Mouse (Mus musculus): ENCODE measurements around the gene Krtcap2. TPM values are rescaled to one million over a fixed set of nuclear protein-coding genes. Genes with fewer than 3 reads are reported as not detected.
A peak's percentile ranks its signal among the peaks of the same experiment; 100 is the strongest.

The Krtcap2 gene
- polyA plus RNA-seq, 1 experiment, result 299 TPM

DNA sequence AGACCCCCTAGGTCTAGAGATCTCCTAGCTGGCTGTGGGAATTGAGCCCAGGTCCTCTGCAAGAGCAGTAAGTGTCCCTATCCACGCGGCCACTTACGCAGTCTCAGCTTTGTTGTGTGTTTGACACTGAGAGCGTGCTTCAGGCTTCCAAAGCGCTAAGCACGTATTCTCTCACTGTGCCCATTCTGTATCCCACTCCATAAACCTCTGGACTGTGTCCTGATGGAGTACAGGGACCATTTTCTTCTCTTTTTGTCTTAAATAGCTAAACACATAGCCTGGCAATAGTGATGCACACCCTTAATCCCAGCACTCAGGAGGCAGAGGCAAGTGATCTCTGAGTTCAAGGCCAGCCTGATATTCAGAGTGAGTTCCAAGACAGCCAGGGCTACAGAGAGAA, 53.1 kb downstream of the Krtcap2 start:
- no peaks in the 10 kb centered on the region for H3K79me2 ChIP-seq (ENCODE audit: control insufficient read depth, insufficient read depth)
- no peaks in the 10 kb centered on the region for H3K27me3 ChIP-seq (ENCODE audit: control insufficient read depth, insufficient read depth, insufficient read length)
- no peaks in the 10 kb centered on the region for H3K79me3 ChIP-seq (ENCODE audit: low read depth)
- no peaks in the 10 kb centered on the region for H3K36me3 ChIP-seq (ENCODE audit: control insufficient read depth, insufficient read depth)
- no peak overlapping the region for H3K4me3 ChIP-seq (ENCODE audit: insufficient read depth, poor library complexity, severe bottlenecking)
- H3ac ChIP-seq (ENCODE audit: control insufficient read depth, insufficient read length, low read depth), result no peak overlapping the region
- no peak for TF ChIP-seq MYOD1 (IDR thresholded peaks at IDR 0.05; ENCODE audit: control insufficient read depth, insufficient read length, low read depth)
- no peak for TF ChIP-seq CEBPB (IDR thresholded peaks at IDR 0.05; ENCODE audit: low read depth)
- TF ChIP-seq CTCF (IDR thresholded peaks at IDR 0.05; ENCODE audit: control insufficient read depth, insufficient read depth, insufficient read length), result no peak
- TF ChIP-seq USF1 (IDR thresholded peaks at IDR 0.05; ENCODE audit: low read depth), result no peak
- TF ChIP-seq FOSL1 (IDR thresholded peaks at IDR 0.05; ENCODE audit: insufficient read depth, low read length, poor library complexity, severe bottlenecking), result no peak
- no peak for TF ChIP-seq MAX (IDR thresholded peaks at IDR 0.05)
- no peak for TF ChIP-seq MYOG (IDR thresholded peaks at IDR 0.05; ENCODE audit: control insufficient read depth, extremely low read depth, insufficient read length)

DNA sequence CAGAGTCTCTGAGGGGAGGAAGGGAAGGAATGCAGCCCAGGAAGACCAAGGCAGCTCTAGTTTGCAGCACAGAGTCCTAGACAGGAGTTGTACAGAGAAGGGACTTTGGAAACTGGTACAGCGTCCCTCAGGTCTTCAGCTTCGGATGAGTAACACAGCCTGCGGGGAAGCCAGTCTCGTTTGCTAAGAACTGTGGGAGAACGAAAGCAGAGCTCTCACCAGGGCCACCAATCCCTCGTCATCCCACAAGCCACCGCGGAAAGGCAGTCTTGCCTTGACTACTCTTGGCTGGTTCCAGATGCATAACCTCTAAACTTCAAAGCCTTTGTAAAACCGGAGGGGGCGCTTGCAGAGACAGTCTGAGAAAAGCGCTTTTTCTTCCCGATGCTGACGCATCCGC, 53.7 kb downstream of the Krtcap2 start:
- Histone ChIP-seq H3K79me3 (ENCODE audit: low read depth) (no peaks in the 10 kb centered on the region), H3ac (ENCODE audit: control insufficient read depth, insufficient read length, low read depth) (peak overlapping the region; percentile 54), H3K36me3 (ENCODE audit: control insufficient read depth, insufficient read depth) (no peaks in the 10 kb centered on the region), H3K27me3 (ENCODE audit: control insufficient read depth, insufficient read depth, insufficient read length) (no peaks in the 10 kb centered on the region), H3K79me2 (ENCODE audit: control insufficient read depth, insufficient read depth) (no peaks in the 10 kb centered on the region), H3K4me3 (ENCODE audit: insufficient read depth, poor library complexity, severe bottlenecking) (no peak overlapping the region)
- TF ChIP-seq MYOD1 (IDR thresholded peaks at IDR 0.05; ENCODE audit: control insufficient read depth, insufficient read length, low read depth) (no peak), MAX (IDR thresholded peaks at IDR 0.05) (no peak), CTCF (IDR thresholded peaks at IDR 0.05; ENCODE audit: control insufficient read depth, insufficient read depth, insufficient read length) (no peak), USF1 (IDR thresholded peaks at IDR 0.05; ENCODE audit: low read depth) (no peak), FOSL1 (IDR thresholded peaks at IDR 0.05; ENCODE audit: insufficient read depth, low read length, poor library complexity, severe bottlenecking) (no peak), CEBPB (IDR thresholded peaks at IDR 0.05; ENCODE audit: low read depth) (no peak), MYOG (IDR thresholded peaks at IDR 0.05; ENCODE audit: control insufficient read depth, extremely low read depth, insufficient read length) (no peak)

Small RNA genes lying within 50 kb of the gene (microRNA-seq; reads per million reads assigned to microRNA genes)
- 31.7 reads per million, percentile 66 among the genes with 10 or more reads in this experiment for gene Mir92b (ENCODE audit: borderline microRNAs expressed)

Other genes starting within 250 kb of the Krtcap2 start
- gene Rusc1, start 152.7 kb upstream of the Krtcap2 start, polyA plus RNA-seq (2012; fragmentation: generic; extraction: Trizol), result 25.0 TPM
- gene Gm43738, start 144.9 kb upstream of the Krtcap2 start, polyA plus RNA-seq (2012; fragmentation: generic; extraction: Trizol), result 0.02 TPM
- 384 TPM for gene Fdps, start 144.0 kb upstream of the Krtcap2 start, polyA plus RNA-seq (2012; fragmentation: generic; extraction: Trizol)
- gene Pklr, start 109.8 kb upstream of the Krtcap2 start, polyA plus RNA-seq (2012; fragmentation: generic; extraction: Trizol), result not detected
- 0.15 TPM for gene Hcn3, start 85.8 kb upstream of the Krtcap2 start, polyA plus RNA-seq (2012; fragmentation: generic; extraction: Trizol)
- 14.5 TPM for gene Clk2, start 81.2 kb upstream of the Krtcap2 start, polyA plus RNA-seq (2012; fragmentation: generic; extraction: Trizol)
- gene Scamp3, start 68.5 kb upstream of the Krtcap2 start, polyA plus RNA-seq (2012; fragmentation: generic; extraction: Trizol), result 139 TPM
- gene Fam189b, start 62.8 kb upstream of the Krtcap2 start, polyA plus RNA-seq (2012; fragmentation: generic; extraction: Trizol), result 27.4 TPM
- gene Gba, start 43.0 kb upstream of the Krtcap2 start, polyA plus RNA-seq (2012; fragmentation: generic; extraction: Trizol), result 40.6 TPM
- 9.1 TPM for gene Thbs3, start 30.8 kb upstream of the Krtcap2 start, polyA plus RNA-seq (2012; fragmentation: generic; extraction: Trizol)
- 248 TPM for gene Mtx1, start 18.9 kb upstream of the Krtcap2 start, polyA plus RNA-seq (2012; fragmentation: generic; extraction: Trizol)
- gene Muc1, start 16.9 kb upstream of the Krtcap2 start, polyA plus RNA-seq (2012; fragmentation: generic; extraction: Trizol), result 0.20 TPM
- gene Trim46, start 343 bp downstream of the Krtcap2 start, polyA plus RNA-seq (2012; fragmentation: generic; extraction: Trizol), result 11.0 TPM
- gene Dpm3, start 13.4 kb downstream of the Krtcap2 start, polyA plus RNA-seq (2012; fragmentation: generic; extraction: Trizol), result 228 TPM
- 48.7 TPM for gene Slc50a1, start 24.6 kb downstream of the Krtcap2 start, polyA plus RNA-seq (2012; fragmentation: generic; extraction: Trizol)
- 13.9 TPM for gene Efna1, start 35.2 kb downstream of the Krtcap2 start, polyA plus RNA-seq (2012; fragmentation: generic; extraction: Trizol)
- 2.9 TPM for gene Efna3, start 77.0 kb downstream of the Krtcap2 start, polyA plus RNA-seq (2012; fragmentation: generic; extraction: Trizol)
- 13.3 TPM for gene Efna4, start 92.1 kb downstream of the Krtcap2 start, polyA plus RNA-seq (2012; fragmentation: generic; extraction: Trizol)
- gene Adam15, start 104.0 kb downstream of the Krtcap2 start, polyA plus RNA-seq (2012; fragmentation: generic; extraction: Trizol), result 60.2 TPM
- gene Dcst2, start 116.0 kb downstream of the Krtcap2 start, polyA plus RNA-seq (2012; fragmentation: generic; extraction: Trizol), result 0.01 TPM
- 0.20 TPM for gene Dcst1, start 119.3 kb downstream of the Krtcap2 start, polyA plus RNA-seq (2012; fragmentation: generic; extraction: Trizol)
- gene Zbtb7b, start 148.8 kb downstream of the Krtcap2 start, polyA plus RNA-seq (2012; fragmentation: generic; extraction: Trizol), result 29.5 TPM
- gene Lenep, start 156.8 kb downstream of the Krtcap2 start, polyA plus RNA-seq (2012; fragmentation: generic; extraction: Trizol), result not detected
- 11.0 TPM for gene Flad1, start 165.9 kb downstream of the Krtcap2 start, polyA plus RNA-seq (2012; fragmentation: generic; extraction: Trizol)
- 446 TPM for gene Cks1b, start 172.4 kb downstream of the Krtcap2 start, polyA plus RNA-seq (2012; fragmentation: generic; extraction: Trizol)
- gene Shc1, start 172.5 kb downstream of the Krtcap2 start, polyA plus RNA-seq (2012; fragmentation: generic; extraction: Trizol), result 86.3 TPM
- gene Pygo2, start 184.2 kb downstream of the Krtcap2 start, polyA plus RNA-seq (2012; fragmentation: generic; extraction: Trizol), result 53.1 TPM
- gene Pbxip1, start 190.7 kb downstream of the Krtcap2 start, polyA plus RNA-seq (2012; fragmentation: generic; extraction: Trizol), result 34.6 TPM
- gene Pmvk, start 208.6 kb downstream of the Krtcap2 start, polyA plus RNA-seq (2012; fragmentation: generic; extraction: Trizol), result 36.6 TPM